Mouse (Mus musculus): ENCODE results near the gene Fstl1.

Gene Fstl1

GRCm38 (mm10) chr16:37788367-37789014, 11.8 kb downstream of the Fstl1 start:
- no peak for DNase-seq

- DNase-seq = no peak
Observed at GRCm38 (mm10) chr16:37789015-37789381, 12.3 kb downstream of the Fstl1 start.

- peak in 1 of 2 experiments; percentile 33 for DNase-seq
Observed at GRCm38 (mm10) chr16:37789394-37789920, 12.8 kb downstream of the Fstl1 start.

GRCm38 (mm10) chr16:37790008-37790780, 13.5 kb downstream of the Fstl1 start:
- no peak for DNase-seq

- no peak for DNase-seq
Observed at GRCm38 (mm10) chr16:37790781-37791175, 14.1 kb downstream of the Fstl1 start.

GRCm38 (mm10) chr16:37795651-37796150, 19.0 kb downstream of the Fstl1 start:
- DNase-seq = no peak

- no peak for DNase-seq
Observed at GRCm38 (mm10) chr16:37796270-37796669, 19.6 kb downstream of the Fstl1 start.

- no peak for DNase-seq
Observed at GRCm38 (mm10) chr16:37801097-37801496, 24.4 kb downstream of the Fstl1 start.

- no peak for DNase-seq
Observed at GRCm38 (mm10) chr16:37802686-37803295, 26.1 kb downstream of the Fstl1 start.

- no peak for DNase-seq
Observed at GRCm38 (mm10) chr16:37803387-37803950, 26.8 kb downstream of the Fstl1 start.

GRCm38 (mm10) chr16:37805746-37806495, 29.2 kb downstream of the Fstl1 start:
- DNase-seq = no peak

- no peak for DNase-seq
Observed at GRCm38 (mm10) chr16:37807269-37807668, 30.6 kb downstream of the Fstl1 start.

GRCm38 (mm10) chr16:37808866-37809622, 32.4 kb downstream of the Fstl1 start:
- no peak for DNase-seq

- no peak for DNase-seq
Observed at GRCm38 (mm10) chr16:37809623-37809992, 32.9 kb downstream of the Fstl1 start.

GRCm38 (mm10) chr16:37811874-37812273, 35.2 kb downstream of the Fstl1 start:
- DNase-seq = peak; percentile 17 to 38

GRCm38 (mm10) chr16:37812474-37812886, 35.8 kb downstream of the Fstl1 start:
- DNase-seq = peak; percentile 67 to 77

GRCm38 (mm10) chr16:37813691-37814382, 37.2 kb downstream of the Fstl1 start:
- DNase-seq = no peak

- peak in 1 of 2 experiments; percentile 32 for DNase-seq
Observed at GRCm38 (mm10) chr16:37814383-37814971, 37.8 kb downstream of the Fstl1 start.

GRCm38 (mm10) chr16:37817986-37818385, 41.3 kb downstream of the Fstl1 start:
- no peak for DNase-seq

GRCm38 (mm10) chr16:37823949-37824348, 47.3 kb downstream of the Fstl1 start:
- DNase-seq = peak; percentile 75 to 77

Data from cerebellum, postnatal 36 days (tissue).